Mouse (Mus musculus) cerebellum, adult 2 months (tissue): ENCODE measurements around the gene Myocd.

Experiments used
- CTCF ChIP-seq: fragments of 200-500 bp; IDR thresholded peaks from 2 replicates; pipeline ENCODE4 v1.5.1; 2011; ENCODE audit warnings: low read depth, mild to moderate bottlenecking, control low read depth, low read length, moderate library complexity, borderline replicate concordance; ENCODE audit not compliant: insufficient read depth
- POLR2A ChIP-seq: fragments of 200-500 bp; IDR thresholded peaks from 2 replicates; pipeline ENCODE4 v1.6.1; 2011; ENCODE audit warnings: low read length, control low read depth, borderline replicate concordance; ENCODE audit not compliant: insufficient read depth

DNA sequence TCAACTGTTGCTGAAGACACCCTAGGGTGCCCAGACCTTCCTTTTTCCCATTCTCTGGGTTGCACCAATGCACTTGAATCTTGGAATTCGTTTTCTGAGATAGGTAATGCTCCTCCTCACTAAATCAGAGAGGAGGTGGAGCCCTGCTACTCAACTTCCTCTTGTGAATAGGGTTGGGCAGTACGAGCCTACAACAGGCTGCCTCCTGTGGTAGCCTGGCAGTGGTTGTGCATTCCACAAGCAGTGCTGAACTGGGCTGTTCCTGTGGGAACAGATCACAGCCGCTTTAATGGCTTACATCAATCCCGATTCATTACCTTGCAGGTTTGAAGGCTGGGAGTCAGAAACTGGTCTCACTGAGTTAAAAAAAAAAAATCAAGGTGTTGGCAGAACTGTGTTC lies 1.2 kb upstream of the Myocd start:
- TF ChIP-seq CTCF (no peak), POLR2A (no peak)
